Mouse (Mus musculus) forebrain, embryonic 16.5 days (tissue): ENCODE measurements around the gene Bloc1s4. TPM values are rescaled to one million over a fixed set of nuclear protein-coding genes. Genes with fewer than 3 reads are reported as not detected.

Experiments
- ATAC-seq: fragments of 200-750 bp; cut with Nextera tagmentation; 2 replicates; pipeline ENCODE4 v1.8.0; 2017; ENCODE audit warnings: mild to moderate bottlenecking, moderate library complexity
- H3K27ac ChIP-seq: fragments of 300-500 bp; sonication (generic); 2 replicates; pipeline ENCODE4 v1.5.1; 2014; ENCODE audit warnings: low read length, control low read depth
- H3K27me3 ChIP-seq: fragments of 300-500 bp; sonication (generic); replicated peaks from 2 replicates; pipeline ENCODE4 v1.6.1; 2014; ENCODE audit warnings: low read length; ENCODE audit not compliant: control insufficient read depth, insufficient read depth
- H3K36me3 ChIP-seq: fragments of 300-500 bp; sonication (generic); 2 replicates; pipeline ENCODE4 v1.6.1; 2014; ENCODE audit not compliant: control insufficient read depth, insufficient read depth
- H3K4me1 ChIP-seq: fragments of 300-500 bp; sonication (generic); replicated peaks from 2 replicates; pipeline ENCODE4 v1.6.1; 2014; ENCODE audit warnings: low read length; ENCODE audit not compliant: control insufficient read depth, insufficient read depth
- H3K4me2 ChIP-seq: fragments of 300-500 bp; sonication (generic); 2 replicates; pipeline ENCODE4 v1.6.1; 2014; ENCODE audit warnings: mild to moderate bottlenecking, low read length, control low read depth
- H3K4me3 ChIP-seq: fragments of 300-500 bp; sonication (generic); replicated peaks from 2 replicates; pipeline ENCODE4 v1.5.1; 2014; ENCODE audit warnings: mild to moderate bottlenecking, low read length, control low read depth
- H3K9ac ChIP-seq: fragments of 300-500 bp; sonication (generic); replicated peaks from 2 replicates; pipeline ENCODE4 v1.6.1; 2014; ENCODE audit warnings: low read depth, low read length, control low read depth
- H3K9me3 ChIP-seq: fragments of 300-500 bp; sonication (generic); 2 replicates; pipeline ENCODE4 v1.6.1; 2016; ENCODE audit warnings: low read length; ENCODE audit not compliant: control insufficient read depth
- WGBS: fragments of 180-500 bp; shearing (Covaris S2); extraction: QIAGEN DNeasy Blood & Tissue Kit; methylation state at CpG from one replicate; pipeline ENCODE4 v1.1.7; 2014; 5-methylcytosine and 5-hydroxymethylcytosine counted together
- polyA plus RNA-seq: library from polyadenylated mRNA; unstranded; fragments of >200 nt; fragmentation: Nextera tagmentation; extraction: Ambion mirVana; gene quantifications from 2 replicates; pipeline ENCODE4 v1.2.1, GENCODE M21; 2015

Bloc1s4 gene
- polyA plus RNA-seq, 1 experiment from 2014 or later: 31.4 TPM

- Histone ChIP-seq H3K27ac (no peak overlapping the region), H3K4me3 (no peak overlapping the region), H3K4me1 (peaks cover 8% of the 10 kb centered on the region), H3K4me2 (no peak overlapping the region), H3K9ac (no peak overlapping the region), H3K36me3 (no peaks in the 10 kb centered on the region), H3K27me3 (no peaks in the 10 kb centered on the region), H3K9me3 (no peaks in the 10 kb centered on the region)
- no peak for ATAC-seq
- 91% methylated on average over 6 of the region's 6 CpGs for WGBS
Measured at GRCm38 (mm10) chr5:36713693-36714092, 34.8 kb downstream of the Bloc1s4 start.

DNA sequence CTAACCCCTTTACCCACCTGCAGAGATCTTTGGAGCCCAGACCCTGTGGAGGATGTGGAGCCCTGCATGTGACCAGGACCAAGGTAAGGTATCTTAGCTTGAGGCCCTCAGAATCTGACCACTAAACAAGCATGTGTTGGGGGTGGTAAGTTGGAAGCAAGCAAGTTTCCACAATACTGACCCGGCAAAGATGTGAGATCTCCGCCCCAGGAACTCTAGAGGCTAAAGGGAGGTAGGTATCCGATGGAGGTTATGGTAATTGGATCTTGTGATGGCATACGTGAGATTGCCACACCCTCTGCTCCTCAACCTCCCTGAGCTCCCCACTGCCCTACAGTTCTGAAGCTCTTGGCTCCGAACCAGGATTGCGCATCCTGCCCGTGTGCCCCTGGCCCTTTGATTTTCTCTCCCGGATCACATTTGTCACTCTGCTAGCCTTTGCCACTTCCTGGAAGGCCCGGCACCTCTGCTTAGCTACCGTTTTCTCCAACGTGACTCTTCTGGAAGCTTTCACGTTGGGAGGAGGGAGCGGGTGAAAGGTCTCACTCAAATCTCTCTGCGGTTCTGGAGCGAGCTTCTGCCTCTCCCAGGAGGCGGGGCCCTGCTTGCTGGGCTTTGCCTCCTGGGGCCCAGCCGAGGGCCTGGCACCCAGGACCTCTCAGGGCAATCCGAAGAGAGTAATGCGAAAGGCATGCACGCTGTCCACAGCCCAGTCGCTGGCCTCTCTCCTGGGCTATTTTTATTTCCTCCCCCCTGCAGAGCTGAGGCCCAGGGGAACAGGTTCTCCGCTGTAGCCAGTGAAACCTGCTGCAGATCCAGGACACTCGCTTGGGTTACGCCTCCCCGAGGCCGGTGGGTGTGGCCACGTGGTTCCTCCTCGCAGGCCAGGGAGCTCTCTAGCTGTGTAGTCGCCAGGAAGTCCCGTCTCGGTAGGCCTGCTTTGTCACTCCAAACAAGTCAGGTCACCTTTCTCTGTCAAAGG is 35.6 kb downstream of the Bloc1s4 start:
- Histone ChIP-seq H3K4me3 (peak overlapping the region; percentile 18), H3K9me3 (no peaks in the 10 kb centered on the region), H3K9ac (peak overlapping the region; percentile 50; the same call in 1 of the 2 replicates), H3K36me3 (no peaks in the 10 kb centered on the region), H3K27ac (no peak overlapping the region), H3K4me1 (peaks cover 8% of the 10 kb centered on the region), H3K27me3 (no peaks in the 10 kb centered on the region), H3K4me2 (peak overlapping the region; percentile 56)
- peak; percentile 52; the same call in 1 of the 2 replicates for ATAC-seq
- 7% methylated on average over 31 of the region's 31 CpGs for WGBS

DNA sequence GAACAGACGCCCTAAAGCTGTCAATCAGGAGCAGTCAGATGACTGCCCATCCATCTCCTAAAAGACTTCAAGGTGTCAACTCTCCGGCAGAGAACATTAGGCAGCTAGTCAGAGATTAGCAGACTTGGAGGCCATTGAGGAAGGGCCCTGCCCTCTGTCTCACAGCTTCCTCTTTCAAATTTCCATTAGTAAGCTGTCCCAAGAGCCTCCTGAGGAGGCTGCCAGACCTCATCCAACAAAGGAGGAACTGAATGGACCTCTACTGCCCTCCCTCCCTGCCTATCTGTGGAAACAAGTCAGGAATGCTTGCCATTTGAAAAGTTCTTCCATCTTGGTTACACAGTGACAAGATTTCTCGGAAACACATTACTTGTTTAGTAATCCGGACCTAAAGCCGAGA is 36.6 kb downstream of the Bloc1s4 start:
- H3K9me3 ChIP-seq: no peaks in the 10 kb centered on the region
- H3K4me1 ChIP-seq: peaks cover 8% of the 10 kb centered on the region
- no peak overlapping the region for H3K27ac ChIP-seq
- no peak overlapping the region for H3K4me3 ChIP-seq
- no peak overlapping the region for H3K4me2 ChIP-seq
- no peaks in the 10 kb centered on the region for H3K36me3 ChIP-seq
- H3K9ac ChIP-seq: no peak overlapping the region
- ATAC-seq: no peak
- 53% methylated on average over 5 of the region's 5 CpGs for WGBS
- H3K27me3 ChIP-seq: no peaks in the 10 kb centered on the region

DNA sequence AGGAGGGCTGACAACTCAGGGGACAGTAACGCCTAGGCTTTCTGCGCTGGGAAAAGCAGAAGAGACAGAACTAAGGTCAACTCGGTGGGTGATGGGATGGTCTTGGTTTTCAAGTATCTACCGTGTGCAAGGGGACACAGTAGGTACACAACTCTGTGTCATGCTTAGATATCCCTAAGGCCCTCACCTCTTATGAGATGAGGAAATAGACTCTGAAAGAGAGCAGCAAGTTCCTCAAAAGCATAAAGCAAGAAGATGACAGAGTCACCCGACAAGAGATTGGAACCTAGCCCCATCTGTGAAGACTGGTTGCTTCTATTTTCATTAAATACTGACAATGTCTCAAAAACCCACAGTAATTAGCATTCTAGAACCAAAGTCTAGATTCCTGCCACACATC is 42.7 kb downstream of the Bloc1s4 start:
- ATAC-seq: no peak
- no peak overlapping the region for H3K27ac ChIP-seq
- 80% methylated on average over 5 of the region's 5 CpGs for WGBS
- H3K4me3 ChIP-seq: no peak overlapping the region
- no peak overlapping the region for H3K9ac ChIP-seq
- H3K36me3 ChIP-seq: no peaks in the 10 kb centered on the region
- H3K27me3 ChIP-seq: no peaks in the 10 kb centered on the region
- no peaks in the 10 kb centered on the region for H3K4me1 ChIP-seq
- no peaks in the 10 kb centered on the region for H3K9me3 ChIP-seq
- H3K4me2 ChIP-seq: no peak overlapping the region

GRCm38 (mm10) chr5:36705390-36705789 is 43.1 kb downstream of the Bloc1s4 start:
- ATAC-seq: no peak
- Histone ChIP-seq H3K27ac (no peak overlapping the region), H3K4me3 (no peak overlapping the region), H3K36me3 (no peaks in the 10 kb centered on the region), H3K9ac (no peak overlapping the region), H3K9me3 (no peaks in the 10 kb centered on the region), H3K4me2 (no peak overlapping the region), H3K27me3 (no peaks in the 10 kb centered on the region), H3K4me1 (no peaks in the 10 kb centered on the region)
- 75% methylated on average over 5 of the region's 5 CpGs for WGBS

DNA sequence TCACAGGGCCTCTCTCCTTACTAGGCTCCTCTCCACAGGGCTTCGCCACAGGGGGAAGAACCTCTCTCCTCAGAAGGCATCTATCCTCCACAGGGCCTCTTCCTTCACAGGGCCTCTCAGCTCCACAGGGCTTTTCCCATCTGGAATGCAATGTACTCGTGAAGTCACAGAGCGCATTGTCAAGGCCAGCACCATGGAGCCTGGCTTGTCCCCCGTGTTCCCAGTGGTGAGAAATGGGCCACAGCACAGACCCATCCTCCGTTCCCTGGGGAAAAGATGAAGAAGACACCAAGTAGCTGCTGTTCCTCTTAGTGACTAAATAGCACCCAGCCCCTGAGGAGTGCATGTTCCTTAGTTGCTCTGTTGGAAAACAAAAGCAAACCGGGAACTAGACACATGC is 43.8 kb downstream of the Bloc1s4 start:
- no peak for ATAC-seq
- no peaks in the 10 kb centered on the region for H3K36me3 ChIP-seq
- no peak overlapping the region for H3K9ac ChIP-seq
- H3K4me1 ChIP-seq: no peaks in the 10 kb centered on the region
- H3K4me2 ChIP-seq: no peak overlapping the region
- H3K9me3 ChIP-seq: no peaks in the 10 kb centered on the region
- no peaks in the 10 kb centered on the region for H3K27me3 ChIP-seq
- 84% methylated on average over 6 of the region's 6 CpGs for WGBS
- no peak overlapping the region for H3K4me3 ChIP-seq
- H3K27ac ChIP-seq: no peak overlapping the region

DNA sequence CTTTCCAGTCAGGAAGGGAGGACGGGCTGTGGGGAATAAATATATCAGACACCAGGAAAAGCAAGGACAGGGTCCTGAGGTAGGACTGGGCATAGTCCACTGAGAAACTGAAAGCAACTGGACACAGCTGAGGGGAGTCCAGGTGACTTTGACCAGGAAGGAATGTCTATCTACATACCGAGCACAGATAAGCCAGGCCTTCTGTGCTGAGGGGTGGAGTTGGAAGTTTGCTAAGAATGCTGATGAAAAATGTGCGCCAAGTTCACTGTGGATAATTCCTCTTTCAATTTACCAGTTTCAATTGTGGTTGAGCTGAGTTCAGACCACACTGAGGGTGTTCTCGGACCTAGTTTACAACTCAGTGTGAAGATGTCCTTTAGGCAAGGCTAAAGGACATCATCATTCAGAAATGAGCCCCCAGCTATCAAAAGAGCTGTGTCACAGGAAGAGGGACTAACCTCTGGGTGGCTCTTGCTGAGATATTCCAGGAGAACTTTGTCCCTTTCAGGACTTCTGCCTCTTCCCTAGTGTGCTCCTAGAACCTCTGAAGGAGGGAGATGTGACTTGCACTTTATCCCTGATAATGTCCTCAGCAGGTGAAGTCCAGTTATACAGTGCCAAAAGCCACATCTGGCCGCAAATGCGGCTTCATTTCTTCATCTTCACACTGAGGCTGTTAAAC is 47.4 kb downstream of the Bloc1s4 start:
- ATAC-seq: no peak
- H3K4me3 ChIP-seq: no peak overlapping the region
- H3K9ac ChIP-seq: no peak overlapping the region
- no peaks in the 10 kb centered on the region for H3K9me3 ChIP-seq
- H3K36me3 ChIP-seq: no peaks in the 10 kb centered on the region
- WGBS: 86% methylated on average over 6 of the region's 6 CpGs
- no peak overlapping the region for H3K4me2 ChIP-seq
- H3K4me1 ChIP-seq: peaks cover 4% of the 10 kb centered on the region; the same call in 1 of the 2 replicates
- H3K27ac ChIP-seq: no peak overlapping the region
- H3K27me3 ChIP-seq: no peaks in the 10 kb centered on the region

DNA sequence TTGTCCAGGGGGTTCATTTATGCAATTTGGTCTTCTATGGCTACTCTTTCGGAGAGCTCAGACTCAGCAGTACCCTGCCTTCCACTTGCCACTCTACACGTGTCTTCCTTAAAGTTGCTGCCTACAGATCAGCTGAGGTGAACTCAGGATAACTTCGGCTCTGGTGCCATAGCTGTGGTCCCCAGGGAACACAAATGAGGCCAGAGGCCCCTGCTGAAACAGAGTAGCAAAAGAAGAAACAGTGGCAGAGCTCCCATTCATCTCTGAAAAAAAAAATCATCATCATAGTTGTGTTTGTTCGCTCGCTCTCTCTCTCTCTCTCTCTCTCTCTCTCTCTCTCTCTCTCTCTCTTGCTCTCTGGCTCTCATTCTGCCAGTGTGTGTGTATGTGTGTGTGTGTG is 49.8 kb downstream of the Bloc1s4 start:
- Histone ChIP-seq H3K4me1 (peaks cover 12% of the 10 kb centered on the region), H3K4me3 (no peak overlapping the region), H3K9me3 (no peaks in the 10 kb centered on the region), H3K9ac (no peak overlapping the region), H3K36me3 (no peaks in the 10 kb centered on the region), H3K27ac (no peak overlapping the region), H3K4me2 (no peak overlapping the region), H3K27me3 (no peaks in the 10 kb centered on the region)
- ATAC-seq: no peak
- 69% methylated on average over 5 of the region's 5 CpGs for WGBS

DNA sequence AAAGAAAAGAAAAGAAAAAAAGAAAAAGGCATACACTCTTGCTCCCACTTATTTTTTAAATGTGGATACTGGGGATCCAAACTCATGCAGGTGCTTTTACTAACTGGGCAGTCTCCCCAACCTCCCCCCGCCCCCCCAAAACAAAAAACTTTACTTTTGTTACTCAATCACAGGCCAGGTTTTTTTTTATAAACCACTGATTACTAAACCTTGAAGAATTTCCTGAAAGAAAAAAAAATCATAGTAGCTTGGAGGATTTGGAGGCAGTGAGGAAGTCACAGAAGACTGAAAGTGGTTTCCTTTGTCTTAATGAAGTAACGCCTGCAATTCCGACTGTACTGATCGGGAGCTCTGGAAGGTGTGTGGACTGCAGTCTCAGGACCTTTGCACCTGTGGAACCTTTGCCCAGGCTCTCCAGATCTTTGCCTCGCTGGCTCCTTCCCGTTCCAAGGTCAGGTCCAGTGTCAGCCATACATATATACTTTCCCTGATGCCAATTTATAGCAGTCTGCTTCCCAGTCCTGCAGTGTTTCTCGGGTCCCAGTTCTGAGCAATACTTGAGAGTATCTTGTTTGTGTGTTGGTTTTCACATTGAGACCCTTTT is 50.3 kb downstream of the Bloc1s4 start:
- H3K4me2 ChIP-seq: no peak overlapping the region
- H3K27me3 ChIP-seq: no peaks in the 10 kb centered on the region
- peaks cover 17% of the 10 kb centered on the region for H3K4me1 ChIP-seq
- no peaks in the 10 kb centered on the region for H3K9me3 ChIP-seq
- no peak overlapping the region for H3K4me3 ChIP-seq
- ATAC-seq: no peak
- no peaks in the 10 kb centered on the region for H3K36me3 ChIP-seq
- WGBS: 83% methylated on average over 7 of the region's 7 CpGs
- H3K9ac ChIP-seq: no peak overlapping the region
- H3K27ac ChIP-seq: no peak overlapping the region
